Mouse (Mus musculus): ENCODE data around the gene 1700030K09Rik. TPM values are rescaled to one million over a fixed set of nuclear protein-coding genes. Genes with fewer than 3 reads are reported as not detected.
A peak's percentile ranks its signal among the peaks of the same experiment; 100 is the strongest.

Gene 1700030K09Rik
- 1 to 10 TPM; 5.4 to 8.2 TPM for total RNA-seq (2021)

GRCm38 (mm10) chr8:72443338-72443993 lies at the start of gene 1700030K09Rik, which contains the start of gene Calr3:
Gene 1700030K09Rik, plus strand, starts transcription at chr8:72443880.
Gene Calr3, minus strand, starts transcription at chr8:72443870.
- DNase-seq: peak; percentile 98

- DNase-seq: no peak
Measured at GRCm38 (mm10) chr8:72401381-72401780, 42.3 kb upstream of the 1700030K09Rik start.

- DNase-seq: no peak
Measured at GRCm38 (mm10) chr8:72402981-72403380, 40.7 kb upstream of the 1700030K09Rik start.

DNA sequence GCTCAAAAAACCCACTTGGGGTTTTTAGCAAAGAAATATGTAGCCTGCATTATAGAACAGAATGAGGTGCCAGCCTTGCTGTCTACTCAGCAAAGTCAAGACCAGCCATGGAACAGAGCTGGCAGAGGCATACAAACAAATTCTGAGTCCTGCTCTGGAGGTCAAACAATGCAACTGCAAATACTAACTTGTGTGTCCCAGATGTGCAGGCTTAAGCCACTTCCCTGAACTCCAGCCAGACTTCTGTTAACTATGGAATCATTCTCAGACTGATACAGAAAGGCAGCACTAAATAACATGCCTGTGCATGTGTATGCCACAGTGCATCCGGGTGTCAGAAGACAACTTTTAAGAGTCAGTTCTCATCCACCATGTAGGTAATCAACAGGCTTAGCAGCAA lies 35.8 kb upstream of the 1700030K09Rik start:
- no peak for DNase-seq

DNA sequence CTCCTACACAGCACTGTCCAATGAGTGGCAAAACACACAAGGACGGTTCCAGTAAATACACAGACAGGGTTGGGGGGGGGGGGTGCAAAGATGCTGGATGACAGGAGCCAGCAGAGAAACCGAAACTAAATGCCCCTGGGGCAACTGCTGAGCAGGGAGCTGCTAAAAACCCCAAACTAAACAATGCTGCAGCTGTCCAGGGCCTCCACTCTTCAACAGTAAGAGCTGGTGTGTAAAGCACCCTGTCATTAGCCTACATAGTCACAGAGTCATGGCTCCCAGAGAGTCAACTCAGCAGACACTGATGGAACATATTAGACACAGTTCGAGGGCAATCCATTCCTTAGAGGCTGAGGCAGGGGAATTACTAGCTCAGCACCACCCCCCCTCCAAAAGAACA lies 34.2 kb upstream of the 1700030K09Rik start:
- no peak for DNase-seq

GRCm38 (mm10) chr8:72413839-72414238 lies 29.8 kb upstream of the 1700030K09Rik start:
- no peak for DNase-seq

DNA sequence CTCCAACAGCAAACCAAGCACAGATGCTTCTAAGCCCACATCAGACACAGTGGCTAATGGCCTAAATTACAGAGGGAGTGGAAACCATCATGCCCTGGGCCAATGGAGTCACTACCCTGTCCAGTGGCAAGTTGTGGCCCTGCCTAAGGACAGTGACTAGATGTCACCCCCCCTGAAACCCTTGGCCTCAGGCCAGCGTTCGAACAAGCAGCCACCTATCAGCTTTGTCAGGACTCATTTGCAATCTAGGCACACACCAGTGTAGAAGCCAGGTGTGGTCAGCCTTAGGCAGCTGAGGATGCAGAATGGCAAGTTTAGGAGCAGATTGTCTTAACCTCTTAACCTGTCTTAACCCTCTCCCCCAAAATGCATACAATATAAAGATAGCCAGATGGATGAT lies 28.4 kb upstream of the 1700030K09Rik start:
- DNase-seq: no peak

DNA sequence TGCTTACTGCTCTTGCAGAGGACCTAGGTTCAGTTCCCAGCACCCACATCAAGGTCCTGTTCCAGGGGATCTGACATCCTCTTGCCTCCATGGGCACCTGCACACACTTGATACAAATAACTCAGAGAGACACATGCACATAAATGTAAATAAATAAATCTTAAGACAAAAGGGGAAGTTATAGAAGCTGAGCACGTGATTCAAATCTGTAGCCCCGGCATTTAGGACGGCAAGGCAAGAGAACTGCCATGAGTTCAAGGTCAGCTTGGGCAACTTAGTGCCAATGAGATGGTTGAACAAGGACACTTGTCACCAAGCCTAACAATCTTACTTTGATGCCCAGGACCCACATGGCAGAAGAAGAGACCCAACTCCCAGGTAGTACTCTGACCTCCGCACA lies 25.6 kb upstream of the 1700030K09Rik start:
- DNase-seq: no peak

DNA sequence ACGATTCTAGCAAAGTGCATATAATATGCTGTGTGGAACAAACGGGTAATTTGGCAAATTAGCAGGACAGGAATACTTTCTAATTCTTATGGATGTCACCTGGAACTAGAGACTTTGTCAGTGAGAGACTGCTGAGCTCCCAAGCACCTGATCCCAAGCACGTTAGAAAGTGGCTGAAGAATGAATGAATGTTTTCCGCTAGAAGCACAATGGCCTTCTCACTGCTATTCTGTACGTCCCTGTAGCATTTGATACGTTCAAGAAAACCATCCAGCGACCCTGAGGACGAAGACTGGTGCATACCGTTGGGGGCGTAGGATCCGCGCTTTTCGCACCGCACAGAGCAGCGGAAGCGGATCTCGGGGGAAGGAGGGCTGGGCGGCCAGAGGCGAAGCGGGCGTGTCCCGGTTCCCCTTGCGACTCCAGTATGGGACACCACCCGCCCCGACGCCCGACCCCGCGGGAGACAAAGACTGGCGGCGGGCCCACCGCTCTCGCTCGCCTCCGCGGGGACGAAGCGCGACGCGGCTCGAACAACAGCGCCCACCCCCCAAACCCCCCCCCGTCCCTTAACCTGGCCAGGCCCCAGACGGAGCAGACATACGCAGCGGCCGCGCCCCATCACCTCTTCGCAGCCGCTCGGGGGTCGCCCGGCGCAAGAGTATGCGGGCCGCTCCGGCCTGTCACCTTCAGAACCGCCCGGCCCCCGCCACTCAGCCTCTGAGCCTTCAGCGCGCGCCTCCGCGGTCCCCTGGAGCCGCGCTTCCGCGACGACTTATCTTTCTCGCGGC lies 22.9 kb upstream of the 1700030K09Rik start:
- DNase-seq: peak; percentile 73

GRCm38 (mm10) chr8:72421362-72422335 lies 22.0 kb upstream of the 1700030K09Rik start, which contains the start of gene Eps15l1:
Gene Eps15l1, minus strand, starts transcription at chr8:72421460.
- peak; percentile 99 for DNase-seq

DNA sequence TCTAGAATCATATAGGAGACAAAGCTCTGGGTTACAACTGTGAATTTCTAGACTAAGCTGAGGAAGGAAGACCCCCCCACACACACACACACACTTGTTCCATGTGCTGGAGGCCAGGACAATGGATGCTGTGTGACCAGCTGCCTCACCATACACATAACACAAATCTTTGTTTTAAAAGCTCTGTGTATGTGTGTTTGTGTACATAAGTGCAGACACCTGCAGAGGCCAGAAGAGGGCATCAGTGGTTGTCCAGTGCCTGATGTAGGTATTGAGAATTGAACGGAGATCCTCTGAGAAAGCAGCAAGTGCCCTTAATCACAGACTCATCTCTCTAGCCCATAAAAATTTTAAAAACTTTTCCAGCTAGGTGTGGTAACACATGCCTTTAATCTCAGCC lies 20.8 kb upstream of the 1700030K09Rik start:
- no peak for DNase-seq

DNA sequence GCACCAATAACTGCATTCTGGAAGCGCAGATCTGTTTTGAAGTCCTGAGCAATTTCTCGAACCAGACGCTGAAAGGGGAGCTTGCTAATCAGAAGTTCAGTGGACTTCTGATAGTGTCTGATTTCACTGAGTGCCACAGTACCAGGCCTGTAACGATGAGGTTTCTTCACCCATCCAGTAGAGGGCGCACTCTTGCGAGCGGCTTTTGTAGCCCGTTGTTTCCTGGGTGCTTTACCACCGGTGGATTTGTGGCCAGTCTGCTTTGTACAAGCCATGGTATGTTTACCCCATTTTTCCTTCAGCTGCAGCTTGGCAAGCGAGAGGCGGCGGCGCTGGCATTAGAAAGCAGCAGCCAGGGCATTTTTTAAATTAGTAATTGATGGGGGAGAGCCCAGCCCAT lies 14.0 kb upstream of the 1700030K09Rik start:
- no peak for DNase-seq

DNA sequence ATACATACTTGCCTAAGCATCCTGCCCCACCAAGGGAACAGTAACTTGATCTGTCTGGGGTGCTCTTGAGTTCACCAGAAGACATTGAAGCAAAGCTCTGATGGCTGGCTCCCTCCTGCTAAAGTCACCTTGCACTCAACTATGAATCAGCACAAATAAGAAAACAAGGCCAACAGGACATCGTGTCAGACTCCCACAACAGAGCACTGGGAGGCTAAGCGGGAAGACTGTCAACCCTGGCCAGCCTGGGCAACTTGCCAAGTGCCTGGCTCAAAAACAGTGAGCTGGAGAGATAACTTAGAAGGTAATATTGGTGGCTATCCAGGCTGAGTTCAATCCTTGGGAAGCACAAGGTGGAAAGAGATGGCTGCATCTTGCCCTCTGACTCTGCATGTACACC lies 8.7 kb upstream of the 1700030K09Rik start:
- DNase-seq: peak; percentile 85

- DNase-seq: no peak
Measured at GRCm38 (mm10) chr8:72438248-72439015, 5.2 kb upstream of the 1700030K09Rik start.

DNA sequence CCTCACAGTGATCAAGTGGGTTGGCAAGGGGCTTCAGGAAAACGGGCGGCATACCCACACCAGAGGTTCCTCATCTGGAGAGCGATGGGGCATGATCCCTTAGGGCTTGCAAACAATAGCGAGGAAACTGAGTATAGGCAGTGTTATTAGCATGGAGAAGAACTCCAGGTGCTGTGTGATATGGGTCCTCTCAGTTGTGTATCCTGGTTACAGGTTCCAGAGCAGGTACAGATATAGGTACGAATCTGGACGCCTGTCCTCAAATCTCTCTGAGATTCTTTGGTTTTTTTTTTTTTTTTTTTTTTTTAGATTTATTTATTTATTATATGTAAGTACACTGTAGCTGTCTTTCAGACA lies 292 bp downstream of the 1700030K09Rik start:
- DNase-seq: no peak

DNA sequence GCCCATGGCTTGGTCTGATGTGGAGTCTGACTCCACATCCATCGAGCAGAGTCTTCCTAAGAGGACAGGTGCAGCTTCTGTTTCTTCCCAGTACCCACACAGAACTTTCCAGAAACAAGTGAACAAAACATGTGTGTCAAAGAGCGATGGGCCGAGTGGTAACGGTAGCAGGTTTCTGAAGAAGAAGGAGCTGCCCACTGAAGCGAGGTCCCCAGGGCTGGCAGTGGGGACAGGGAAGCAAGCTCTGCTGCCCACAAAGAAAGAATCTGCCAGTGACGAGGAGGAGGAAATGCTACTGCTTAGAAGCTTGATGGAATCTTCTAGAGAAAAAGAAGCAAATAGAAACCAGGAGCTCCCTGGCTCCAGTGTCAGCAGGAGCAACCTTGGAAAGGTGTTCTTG lies 1.4 kb downstream of the 1700030K09Rik start:
- no peak for DNase-seq

DNA sequence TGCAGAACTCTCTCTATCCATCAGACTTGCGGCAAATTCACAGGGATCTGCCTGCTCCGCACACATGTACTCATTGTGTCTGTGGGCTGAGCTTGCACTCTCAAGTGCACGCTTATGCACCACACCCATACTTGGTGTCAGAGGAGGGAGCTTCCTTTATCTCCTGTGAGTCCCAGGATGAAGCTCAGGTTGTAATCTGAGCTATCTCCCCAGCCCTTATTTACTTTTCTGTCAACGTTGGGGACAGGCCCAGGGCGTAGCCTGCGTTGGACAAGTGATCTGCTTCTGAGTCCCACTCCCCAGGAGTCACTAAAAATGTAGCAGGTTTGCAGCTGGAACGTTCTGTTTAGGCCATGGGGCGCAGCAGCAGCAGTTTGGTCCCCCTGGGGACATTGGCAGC lies 7.8 kb downstream of the 1700030K09Rik start:
- DNase-seq: no peak

DNA sequence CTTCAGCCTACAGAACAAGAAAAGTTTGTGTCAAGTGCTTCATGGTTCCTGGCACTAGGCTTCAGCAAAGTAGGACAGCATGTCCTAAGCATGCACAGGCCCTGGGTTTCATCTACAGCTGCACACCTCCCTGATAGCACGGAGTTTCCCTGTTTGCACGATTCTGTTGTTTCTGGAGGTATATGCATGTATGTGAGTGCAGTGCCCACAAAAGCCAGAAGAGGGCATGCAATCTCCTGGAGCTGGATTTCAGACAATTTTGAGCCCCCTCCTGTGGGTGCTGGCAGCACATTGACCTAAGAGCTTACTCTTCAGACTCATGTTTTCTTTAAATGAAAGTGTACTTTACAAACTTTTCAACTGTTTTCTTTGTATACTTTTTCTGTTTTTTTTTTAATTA lies 10.2 kb downstream of the 1700030K09Rik start:
- no peak for DNase-seq

GRCm38 (mm10) chr8:72455317-72455716 lies 11.6 kb downstream of the 1700030K09Rik start:
- DNase-seq: no peak

GRCm38 (mm10) chr8:72457806-72458205 lies 14.1 kb downstream of the 1700030K09Rik start:
- no peak for DNase-seq

GRCm38 (mm10) chr8:72458457-72458856 lies 14.8 kb downstream of the 1700030K09Rik start:
- no peak for DNase-seq
